ENCODE assay signal across 9 mouse cellular contexts in the genomic region with DNA sequence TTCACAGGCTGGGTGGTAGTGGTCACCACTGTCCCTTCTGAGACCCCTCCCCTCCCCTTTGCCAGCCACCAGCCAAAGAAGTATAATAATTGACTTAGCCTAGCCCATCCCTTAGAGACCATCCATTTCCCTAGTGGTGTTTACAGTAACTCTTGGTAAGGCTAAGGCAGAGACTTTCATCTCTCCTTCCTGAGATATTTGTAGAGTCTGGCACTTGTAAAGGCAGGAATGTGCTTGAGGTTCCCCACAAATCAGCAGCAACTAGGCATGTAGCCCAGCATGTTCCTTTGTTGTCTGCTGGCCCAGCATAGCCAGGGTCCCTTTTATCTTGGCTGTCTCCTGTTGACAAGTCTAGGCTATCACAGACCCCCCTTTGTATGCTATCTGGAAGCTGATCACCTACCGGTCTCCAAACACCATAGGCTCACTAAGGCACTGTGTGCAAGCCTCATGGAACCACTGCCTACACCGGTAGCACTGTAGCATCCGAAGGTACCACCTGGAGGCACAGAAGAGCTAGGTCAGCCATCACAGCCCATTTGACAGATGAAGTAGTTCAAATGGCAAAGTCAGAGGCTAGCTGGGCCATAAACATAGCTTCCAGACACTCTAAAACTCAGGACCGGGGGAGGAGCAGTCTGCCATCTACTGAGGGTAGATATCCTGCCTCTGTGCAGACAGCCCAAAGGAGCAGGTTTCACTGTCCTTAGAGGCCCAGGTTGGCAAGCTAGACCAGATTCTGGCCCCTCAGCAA. TPM values are rescaled to one million over a fixed set of nuclear protein-coding genes. Genes with fewer than 3 reads are reported as not detected.
DNase-seq lines count a peak whose midpoint lies in the region; ATAC-seq and TF ChIP-seq lines count a peak whose summit lies in the region.
"Had no signal": no experiment of that assay in that cellular context is flagged by ENCODE, and none has a peak within 500 bp of the region (broad histone marks: within the 10 kb centered on the region; RNA-seq: fewer than 3 reads in every experiment).

No protein-coding gene starts in this region.

- H3K36me3 ChIP-seq in hindbrain, embryonic 13.5 days: no peaks in the 10 kb centered on the region
- no peaks in the 10 kb centered on the region for H3K36me3 ChIP-seq in midbrain, postnatal 0 days (ENCODE audit: insufficient read depth, low read length)

- WGBS in hindbrain, embryonic 13.5 days: 77% methylated on average over 4 of the region's 4 CpGs
- 73% methylated on average over 4 of the region's 4 CpGs for WGBS in midbrain, postnatal 0 days

- peak overlapping the region; percentile 53 for H3K4me2 ChIP-seq in hindbrain, embryonic 13.5 days
- H3K4me2 ChIP-seq in midbrain, postnatal 0 days (ENCODE audit: low read depth, low read length, poor library complexity, severe bottlenecking): peak overlapping the region; percentile 64

- H3K27me3 ChIP-seq in hindbrain, embryonic 13.5 days: 0 out of 2 replicates have a peak, but pooled peaks cover 5% of the 10 kb centered on the region
- no peaks in the 10 kb centered on the region for H3K27me3 ChIP-seq in midbrain, postnatal 0 days (ENCODE audit: insufficient read depth, low read length)

- H3K9ac ChIP-seq in hindbrain, embryonic 13.5 days: peak overlapping the region; percentile 5; the same call in 1 of the 2 replicates
- H3K9ac ChIP-seq in midbrain, postnatal 0 days (replicated peaks; ENCODE audit: low read length, poor library complexity, severe bottlenecking): no peak overlapping the region

- peak overlapping the region; percentile 83 for H3K27ac ChIP-seq in layer of hippocampus, adult 2 months
- H3K27ac ChIP-seq in hindbrain, embryonic 13.5 days: peak overlapping the region; percentile 73; the same call in 1 of the 2 replicates
- H3K27ac ChIP-seq in midbrain, postnatal 0 days (ENCODE audit: low read depth, low read length): peak overlapping the region; percentile 73

- no peak for ATAC-seq in CD4-positive, CD25-positive, alpha-beta regulatory T cell, adult 4 months
- ATAC-seq in hindbrain, embryonic 13.5 days (ENCODE audit: low FRiP score): no peak
- ATAC-seq in midbrain, postnatal 0 days (ENCODE audit: low FRiP score): no peak

- no peak overlapping the region; the same call in 1 of the 2 replicates for H3K4me3 ChIP-seq in layer of hippocampus, adult 2 months
- H3K4me3 ChIP-seq in hindbrain, embryonic 13.5 days: peak overlapping the region; percentile 38; the same call in 1 of the 2 replicates
- H3K4me3 ChIP-seq in midbrain, postnatal 0 days (ENCODE audit: low read depth, low read length): peak overlapping the region; percentile 33; the same call in 1 of the 2 replicates

- H3K9me3 ChIP-seq in hindbrain, embryonic 13.5 days: no peaks in the 10 kb centered on the region
- no peaks in the 10 kb centered on the region for H3K9me3 ChIP-seq in midbrain, postnatal 0 days (ENCODE audit: low read length)

- DNase-seq in CD4-positive, CD25-positive, alpha-beta regulatory T cell, adult 2 months (ENCODE audit: low read depth, low spot score): peak; percentile 17
- no peak for DNase-seq in layer of hippocampus, adult 2 months (ENCODE audit: low spot score in 2 of 2)
- no peak for DNase-seq in layer of hippocampus, adult 18-20 months (ENCODE audit: low spot score in 2 of 2)
- DNase-seq in midbrain, postnatal 0 days (ENCODE audit: low spot score): no peak
- no peak for DNase-seq in left cerebral cortex, postnatal 36 days (ENCODE audit: low spot score in 2 of 2)
- no peak for DNase-seq in kidney, adult 11 months

- peaks cover 13% of the 10 kb centered on the region for H3K4me1 ChIP-seq in hindbrain, embryonic 13.5 days (replicated peaks)
- peaks cover 5% of the 10 kb centered on the region; the same call in 1 of the 2 replicates for H3K4me1 ChIP-seq in midbrain, postnatal 0 days (ENCODE audit: insufficient read depth, low read length)

- no peak for TF ChIP-seq CTCF in layer of hippocampus, adult 2 months (conservative IDR thresholded peaks at IDR 0.05)
- TF ChIP-seq CTCF in midbrain, postnatal 0 days (IDR thresholded peaks at IDR 0.05): peak; percentile 28; the same call in 1 of the 2 replicates

- intact Hi-C loops in left cerebral cortex, postnatal 36 days (cut with DNase I): loop anchor here (2.0 kb wide), 1 partner anchor 33 kb away; no protein-coding TSS in a partner anchor

RNA-seq across cellular contexts. Expression of a gene that starts 10.0 kb away (rescaled TPM):
- polyA plus RNA-seq in CD4-positive, CD25-positive, alpha-beta regulatory T cell, adult 4 months (2017; shearing (Covaris generic)): 1 to 10 TPM; 1.9 TPM
- 1 to 10 TPM; 1.1 to 1.2 TPM for total RNA-seq in layer of hippocampus, adult 2 months (2021)
- total RNA-seq in layer of hippocampus, adult 18-20 months (2021): under 1 TPM; 0.87 to 0.99 TPM
- polyA plus RNA-seq in hindbrain, embryonic 13.5 days (2015; fragmentation: Nextera tagmentation; extraction: Ambion mirVana): 1.1 and 1.3 TPM in 2 replicates
- 2.1 and 2.5 TPM in 2 replicates for total RNA-seq in midbrain, postnatal 0 days (2014; rRNA removed)
- polyA plus RNA-seq in midbrain, postnatal 0 days (2015; fragmentation: Nextera tagmentation; extraction: Ambion mirVana): 1.3 and 1.8 TPM in 2 replicates
- 1 to 10 TPM in 1 of 2 experiments, under 1 TPM in 1; 0.29 to 1.4 TPM for total RNA-seq in left cerebral cortex, postnatal 36 days (2021)

RNA-seq across cellular contexts. Expression of a gene that starts 29.1 kb away (rescaled TPM):
- 10 to 100 TPM; 70.7 to 89.2 TPM for polyA plus RNA-seq in CD4-positive, CD25-positive, alpha-beta regulatory T cell, adult 4 months (2017; shearing (Covaris generic))
- 10 to 100 TPM; 36.1 to 43.1 TPM for total RNA-seq in layer of hippocampus, adult 2 months (2021)
- total RNA-seq in layer of hippocampus, adult 18-20 months (2021): 10 to 100 TPM; 39.4 to 41.4 TPM
- polyA plus RNA-seq in hindbrain, embryonic 13.5 days (2015; fragmentation: Nextera tagmentation; extraction: Ambion mirVana): 95.6 and 105 TPM in 2 replicates
- total RNA-seq in midbrain, postnatal 0 days (2014; rRNA removed): 42.1 and 42.6 TPM in 2 replicates
- 82.8 and 83.5 TPM in 2 replicates for polyA plus RNA-seq in midbrain, postnatal 0 days (2015; fragmentation: Nextera tagmentation; extraction: Ambion mirVana)
- total RNA-seq in left cerebral cortex, postnatal 36 days (2021): 10 to 100 TPM; 35.7 to 35.9 TPM

RNA-seq across cellular contexts. Expression of a gene that starts 29.6 kb away (rescaled TPM):
- not detected for polyA plus RNA-seq in CD4-positive, CD25-positive, alpha-beta regulatory T cell, adult 4 months (2017; shearing (Covaris generic))
- total RNA-seq in layer of hippocampus, adult 2 months (2021): under 1 TPM; 0.15 to 0.41 TPM
- total RNA-seq in layer of hippocampus, adult 18-20 months (2021): 1 to 10 TPM in 1 of 2 experiments, under 1 TPM in 1; 0.48 to 1.2 TPM
- polyA plus RNA-seq in hindbrain, embryonic 13.5 days (2015; fragmentation: Nextera tagmentation; extraction: Ambion mirVana): not detected in 2 replicates
- not detected in 2 replicates for total RNA-seq in midbrain, postnatal 0 days (2014; rRNA removed)
- 0.56 and 0.72 TPM in 2 replicates for polyA plus RNA-seq in midbrain, postnatal 0 days (2015; fragmentation: Nextera tagmentation; extraction: Ambion mirVana)
- total RNA-seq in left cerebral cortex, postnatal 36 days (2021): under 1 TPM; 0.37 to 0.93 TPM
- polyA plus RNA-seq: spleen, adult 2 months had no signal

RNA-seq across cellular contexts. Expression of a gene that starts 57.7 kb away (rescaled TPM):
- polyA plus RNA-seq in CD4-positive, CD25-positive, alpha-beta regulatory T cell, adult 4 months (2017; shearing (Covaris generic)): 100 to 1,000 TPM; 300 to 441 TPM
- 1 to 10 TPM; 3.5 to 3.8 TPM for total RNA-seq in layer of hippocampus, adult 2 months (2021)
- total RNA-seq in layer of hippocampus, adult 18-20 months (2021): 1 to 10 TPM; 4.5 to 6.2 TPM
- polyA plus RNA-seq in hindbrain, embryonic 13.5 days (2015; fragmentation: Nextera tagmentation; extraction: Ambion mirVana): 0.73 and 1.9 TPM in 2 replicates
- 1.4 and 2.2 TPM in 2 replicates for total RNA-seq in midbrain, postnatal 0 days (2014; rRNA removed)
- 2.8 and 3.0 TPM in 2 replicates for polyA plus RNA-seq in midbrain, postnatal 0 days (2015; fragmentation: Nextera tagmentation; extraction: Ambion mirVana)
- total RNA-seq in left cerebral cortex, postnatal 36 days (2021): 1 to 10 TPM; 1.2 to 1.4 TPM
